Mouse (Mus musculus): ENCODE data around the gene Hspa1l.
A peak's percentile ranks its signal among the peaks of the same experiment; 100 is the strongest.
"Not testable (repeated sequence)": the region's sequence is repeated elsewhere in the genome, so short reads cannot be mapped to it uniquely, and the experiment has no call there.

Gene Hspa1l

DNA sequence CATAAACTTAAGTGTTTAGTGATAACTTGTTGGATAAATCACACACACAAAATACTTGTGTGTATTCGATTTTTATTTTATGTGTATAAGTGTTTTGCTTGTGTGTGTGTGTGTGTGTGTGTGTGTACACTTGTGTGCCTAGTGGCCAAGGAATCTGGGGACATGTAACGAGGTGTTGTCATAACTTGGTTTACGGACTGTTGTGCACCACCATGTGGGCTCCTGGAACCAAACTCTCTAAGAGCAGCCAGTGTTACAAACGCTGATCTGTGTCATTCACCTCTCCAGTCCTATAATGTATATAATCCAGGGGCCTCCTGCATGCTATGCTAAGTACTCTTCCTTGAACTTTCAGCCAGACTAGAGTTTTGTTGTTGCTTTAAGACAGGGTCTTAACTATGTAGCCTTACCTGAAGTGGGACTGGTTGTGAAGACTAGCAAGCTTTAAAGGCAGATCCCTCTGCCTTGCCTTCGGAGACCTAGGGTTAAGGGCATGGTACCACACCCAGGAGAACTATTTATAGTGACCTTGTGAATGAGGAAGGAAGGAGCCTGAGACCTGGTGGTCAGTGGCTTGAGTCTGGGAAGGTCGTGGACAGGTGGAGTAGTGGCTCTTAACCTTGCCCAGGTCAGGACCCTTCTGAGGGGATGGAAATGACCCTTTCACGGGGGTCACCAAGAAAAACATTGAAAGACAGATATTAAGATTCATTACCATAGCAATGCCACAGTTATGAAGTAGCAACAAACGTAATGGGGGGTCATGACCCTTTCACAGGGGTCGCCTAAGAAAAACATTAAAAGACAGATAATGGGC, 30.7 kb downstream of the Hspa1l start:
- no peak for DNase-seq (ENCODE audit: low read depth)

DNA sequence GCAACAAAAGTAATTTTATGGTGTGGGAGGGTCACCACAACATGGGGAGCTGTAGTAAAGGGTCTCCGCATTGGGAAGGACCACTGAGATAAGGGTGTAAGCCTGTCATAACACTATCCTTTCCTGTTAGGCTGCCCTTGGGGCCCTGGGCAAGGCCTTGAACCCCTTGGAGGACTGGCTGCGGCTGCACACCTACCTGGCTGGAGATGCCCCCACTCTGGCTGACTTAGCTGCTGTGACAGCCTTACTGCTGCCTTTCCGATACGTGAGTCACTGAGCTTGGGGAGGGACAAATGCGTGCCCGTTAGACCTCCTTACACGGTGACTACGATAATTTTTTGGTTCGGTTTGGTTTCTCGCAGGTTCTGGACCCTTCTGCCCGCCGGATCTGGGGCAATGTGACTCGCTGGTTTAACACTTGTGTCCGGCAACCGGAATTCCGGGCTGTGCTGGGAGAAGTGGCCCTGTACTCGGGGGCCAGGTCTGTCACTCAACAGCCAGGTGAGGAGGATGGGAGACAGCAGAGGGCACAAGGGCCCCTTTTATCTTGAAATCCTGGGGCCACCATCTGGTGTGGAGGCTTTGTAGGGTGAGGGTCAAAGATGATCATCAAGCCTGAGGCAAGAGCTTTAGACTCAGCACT, 31.7 kb downstream of the Hspa1l start:
- DNase-seq (ENCODE audit: low read depth), result no peak

DNA sequence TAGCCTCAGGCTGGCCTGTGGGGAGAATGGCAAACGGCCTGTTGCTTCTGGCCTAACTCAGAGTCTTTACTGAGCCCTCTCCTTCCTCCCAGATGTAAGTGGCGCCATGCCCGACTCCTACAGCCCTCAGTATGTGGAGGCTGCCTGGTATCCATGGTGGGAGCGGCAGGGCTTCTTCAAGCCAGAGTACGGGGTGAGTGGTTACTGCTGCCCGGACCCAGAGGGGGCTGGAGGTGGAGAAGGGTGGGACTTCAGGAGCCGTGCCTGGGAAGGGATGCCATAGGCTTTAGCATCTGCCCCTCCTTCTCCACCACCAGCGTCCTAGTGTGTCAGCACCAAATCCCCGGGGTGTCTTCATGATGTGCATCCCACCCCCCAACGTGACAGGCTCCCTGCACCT, 32.7 kb downstream of the Hspa1l start:
- no peak for DNase-seq (ENCODE audit: low read depth)

DNA sequence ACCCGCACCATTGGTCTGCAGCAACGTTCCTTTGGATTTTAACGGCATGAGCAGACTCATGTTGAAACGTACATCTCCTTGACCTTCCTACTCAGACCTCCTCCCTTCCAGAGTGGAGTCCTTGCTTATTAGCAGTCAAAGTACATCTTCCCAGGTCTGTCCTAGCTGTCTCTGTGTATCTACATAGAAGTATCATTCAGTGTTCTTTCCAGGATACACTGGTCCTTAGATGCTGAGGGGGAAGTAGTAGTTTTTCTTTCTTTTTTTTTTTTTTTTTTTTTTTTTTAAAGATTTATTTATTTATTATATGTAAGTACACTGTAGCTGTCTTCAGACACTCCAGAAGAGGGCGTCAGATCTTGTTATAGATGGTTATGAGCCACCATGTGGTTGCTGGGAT, 33.4 kb downstream of the Hspa1l start:
- not testable (repeated sequence) for DNase-seq (ENCODE audit: low read depth)

DNA sequence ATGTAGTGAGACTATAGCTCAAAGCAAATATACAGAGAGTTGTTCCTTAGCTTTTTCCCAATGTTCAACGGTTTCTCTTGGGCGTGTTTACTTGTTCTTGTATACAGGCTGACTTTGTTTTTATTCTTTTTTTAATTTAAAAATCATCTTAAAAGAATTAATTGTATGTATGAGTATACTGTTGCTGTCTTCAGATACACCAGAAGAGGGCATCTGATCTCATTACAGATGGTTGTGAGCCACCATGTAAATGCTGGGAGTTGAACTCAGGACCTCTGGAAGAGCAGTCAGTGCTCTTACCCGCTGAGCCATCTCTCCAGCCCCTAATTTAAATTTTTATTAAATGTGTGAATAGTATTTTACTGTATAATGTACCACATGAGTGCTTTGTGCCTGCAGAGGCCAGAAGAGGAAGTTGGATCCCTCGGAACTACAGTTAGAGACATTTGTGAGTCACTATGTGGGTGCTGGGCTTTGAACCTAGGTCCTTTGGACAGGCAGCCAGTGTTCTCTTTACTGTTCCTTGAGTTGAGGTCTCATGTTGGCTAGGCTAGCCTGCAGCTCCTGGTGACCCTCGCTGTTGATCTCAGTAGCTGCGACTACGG, 35.0 kb downstream of the Hspa1l start:
- DNase-seq (ENCODE audit: low read depth), result no peak

DNA sequence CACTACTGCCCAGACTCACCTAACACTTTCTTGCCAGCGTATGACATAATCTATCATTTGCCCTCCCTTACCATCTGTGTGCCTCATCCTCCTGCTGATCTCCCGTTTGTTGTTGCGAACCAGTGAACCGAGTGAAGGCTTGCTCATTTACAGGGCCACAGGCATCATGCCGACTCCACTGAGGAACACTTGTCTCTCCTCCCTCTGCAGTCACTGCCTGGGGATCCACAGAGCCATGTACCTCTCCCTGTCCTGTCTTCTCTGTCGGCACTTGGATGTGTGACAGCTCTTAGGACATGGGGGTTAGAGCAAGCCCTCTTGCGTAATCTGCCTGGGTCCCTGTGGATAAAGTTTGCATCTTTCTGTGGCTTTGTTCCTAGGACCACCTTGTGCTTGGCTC, 37.1 kb downstream of the Hspa1l start:
- DNase-seq (ENCODE audit: low read depth), result no peak

DNA sequence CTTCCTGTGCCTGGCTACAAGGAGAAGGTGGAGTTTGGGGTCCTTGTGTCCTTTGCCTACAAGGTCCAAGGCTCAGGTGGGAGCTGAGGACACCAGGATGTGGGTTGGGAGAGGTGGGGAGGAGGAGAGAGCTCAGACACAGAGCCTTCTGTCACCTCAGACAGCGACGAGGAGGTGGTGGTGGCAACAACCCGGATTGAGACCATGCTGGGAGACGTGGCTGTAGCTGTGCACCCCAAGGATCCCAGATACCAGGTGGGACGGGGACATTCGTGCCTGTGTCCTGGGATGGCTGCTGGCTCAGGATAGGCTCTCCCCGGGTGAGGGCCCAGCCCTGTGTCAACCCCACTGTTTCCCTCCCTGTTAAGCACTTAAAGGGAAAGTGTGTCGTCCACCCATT, 38.9 kb downstream of the Hspa1l start:
- DNase-seq (ENCODE audit: low read depth), result no peak

DNA sequence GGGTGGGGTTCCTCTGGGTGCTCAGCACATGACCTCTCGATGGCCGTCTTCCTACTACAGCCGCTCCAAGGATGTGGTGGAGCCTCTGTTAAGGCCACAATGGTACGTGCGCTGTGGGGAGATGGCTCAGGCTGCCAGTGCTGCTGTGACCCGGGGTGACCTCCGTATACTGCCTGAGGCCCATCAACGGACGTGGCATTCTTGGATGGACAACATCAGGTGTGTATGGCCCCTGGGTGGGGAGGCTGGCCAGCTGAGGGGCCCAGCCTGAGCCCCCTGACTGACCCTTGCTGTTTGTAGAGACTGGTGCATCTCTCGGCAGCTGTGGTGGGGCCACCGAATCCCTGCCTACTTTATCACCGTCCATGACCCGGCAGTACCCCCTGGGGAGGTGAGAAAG, 39.9 kb downstream of the Hspa1l start:
- DNase-seq (ENCODE audit: low read depth), result no peak

DNA sequence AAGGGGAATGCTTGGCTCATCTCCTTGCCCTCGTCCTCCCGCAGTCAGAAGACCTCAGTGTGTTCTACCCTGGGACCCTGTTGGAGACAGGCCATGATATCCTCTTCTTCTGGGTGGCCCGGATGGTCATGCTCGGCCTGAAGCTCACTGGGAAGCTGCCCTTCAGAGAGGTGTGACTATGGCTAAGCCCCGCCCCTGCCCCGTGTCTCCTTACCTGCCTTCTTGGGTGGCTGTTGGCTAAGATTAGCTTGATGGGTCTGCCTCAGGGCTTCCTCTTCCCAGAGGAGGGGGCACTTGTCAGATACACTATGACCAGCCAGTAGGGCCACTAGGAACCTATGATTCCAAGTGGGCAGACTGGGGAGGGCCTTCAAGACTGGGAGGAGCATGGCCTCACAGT, 40.7 kb downstream of the Hspa1l start:
- DNase-seq (ENCODE audit: low read depth), result no peak

DNA sequence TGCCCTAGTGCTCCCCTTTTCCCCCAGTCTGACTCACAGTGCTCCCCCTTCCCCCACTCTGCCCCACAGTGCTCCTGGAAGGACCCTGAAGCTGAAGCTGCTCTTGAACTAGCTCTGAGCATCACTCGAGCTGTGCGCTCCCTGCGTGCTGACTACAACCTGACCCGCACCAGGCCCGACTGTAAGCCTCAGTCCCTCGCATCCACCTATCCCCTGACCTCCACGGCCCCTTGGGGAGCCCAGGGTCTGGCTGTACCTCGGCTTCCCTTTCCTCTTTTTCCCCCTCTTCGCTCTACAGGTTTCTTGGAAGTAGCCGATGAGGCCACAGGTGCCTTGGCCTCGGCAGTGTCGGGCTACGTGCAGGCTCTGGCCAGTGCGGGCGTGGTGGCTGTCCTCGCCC, 42.8 kb downstream of the Hspa1l start:
- DNase-seq (ENCODE audit: low read depth), result no peak

DNA sequence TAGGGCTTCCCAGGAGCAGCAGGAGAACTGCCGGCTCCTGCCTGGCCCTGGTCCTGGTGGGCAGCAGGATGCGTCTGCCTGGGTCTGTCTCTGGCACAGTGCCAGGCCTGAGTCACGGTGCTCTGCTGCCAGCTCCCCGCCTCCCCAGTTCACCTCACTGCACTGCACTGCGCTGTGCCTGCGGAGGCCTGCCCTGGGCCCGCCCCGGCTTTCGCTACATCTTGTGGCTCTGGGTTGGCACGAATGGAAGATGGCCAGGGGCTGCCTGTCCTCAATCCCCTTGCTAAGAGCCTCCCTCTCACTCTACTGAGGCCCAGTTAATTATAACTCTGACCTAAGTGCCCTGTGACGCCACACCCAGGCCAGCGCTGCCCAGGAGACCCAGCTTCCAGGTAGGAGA, 43.9 kb downstream of the Hspa1l start, which contains the start of gene Vwa7:
Gene Vwa7, plus strand, starts transcription at position 204 of the 400 bp plus-strand sequence.
- no peak for DNase-seq (ENCODE audit: low read depth)

DNA sequence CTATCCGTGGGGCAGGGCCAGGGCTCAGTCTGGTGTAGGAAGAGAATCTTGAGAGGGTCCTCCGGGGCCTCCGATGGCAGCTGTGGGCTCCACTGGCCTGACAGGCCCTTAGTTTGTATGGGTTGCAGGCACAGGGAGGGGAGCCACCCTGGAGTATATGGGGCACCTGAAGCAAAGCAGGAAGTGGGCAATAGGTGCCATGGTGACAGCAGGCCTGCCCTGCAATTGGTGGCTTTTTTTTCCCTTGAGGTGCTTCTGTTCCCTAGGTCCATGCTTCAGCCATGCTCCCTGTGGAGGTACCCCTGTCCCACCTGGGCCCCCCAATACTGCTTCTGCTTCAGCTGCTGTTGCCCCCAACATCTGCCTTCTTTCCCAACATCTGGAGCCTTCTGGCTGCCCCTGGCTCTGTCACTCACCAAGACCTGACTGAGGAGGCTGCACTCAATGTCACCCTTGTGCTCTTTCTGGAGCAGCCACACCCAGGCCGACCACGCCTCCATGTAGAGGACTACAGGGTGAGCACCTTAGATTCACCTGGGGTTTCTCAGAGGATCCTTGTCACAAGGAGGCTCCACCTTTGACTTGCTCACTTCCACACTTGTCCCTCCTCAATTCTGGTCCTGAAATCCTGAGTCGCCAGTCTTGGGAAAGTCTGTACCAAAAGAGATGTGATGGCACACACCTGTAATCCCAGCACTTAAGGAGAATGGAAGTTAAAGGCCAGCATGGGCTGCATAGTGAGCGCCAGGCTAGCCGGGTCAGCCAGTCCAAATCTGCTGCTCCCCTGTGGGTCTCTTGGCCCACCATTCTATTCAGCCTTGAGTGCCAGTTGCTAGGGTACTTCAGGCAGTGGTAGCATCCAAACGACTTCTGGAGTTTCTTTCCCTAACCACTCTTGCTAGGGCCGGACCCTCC, 44.5 kb downstream of the Hspa1l start:
- no peak for DNase-seq (ENCODE audit: low read depth)

DNA sequence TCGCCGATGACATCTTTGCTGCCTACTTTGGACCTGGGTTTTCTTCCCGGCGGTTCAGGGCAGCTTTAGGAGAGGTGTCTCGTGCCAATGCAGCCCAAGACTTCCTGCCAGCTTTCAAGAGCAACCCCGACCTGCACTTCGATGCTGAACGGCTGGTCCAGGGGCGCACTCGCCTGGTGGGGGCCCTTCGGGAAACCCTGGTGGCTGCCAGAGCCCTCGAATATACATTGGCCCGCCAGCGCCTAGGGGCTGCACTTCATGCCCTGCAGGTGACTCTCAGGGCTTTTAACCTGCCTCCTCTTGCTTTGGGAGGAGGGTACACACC, 45.2 kb downstream of the Hspa1l start:
- DNase-seq (ENCODE audit: low read depth), result no peak

DNA sequence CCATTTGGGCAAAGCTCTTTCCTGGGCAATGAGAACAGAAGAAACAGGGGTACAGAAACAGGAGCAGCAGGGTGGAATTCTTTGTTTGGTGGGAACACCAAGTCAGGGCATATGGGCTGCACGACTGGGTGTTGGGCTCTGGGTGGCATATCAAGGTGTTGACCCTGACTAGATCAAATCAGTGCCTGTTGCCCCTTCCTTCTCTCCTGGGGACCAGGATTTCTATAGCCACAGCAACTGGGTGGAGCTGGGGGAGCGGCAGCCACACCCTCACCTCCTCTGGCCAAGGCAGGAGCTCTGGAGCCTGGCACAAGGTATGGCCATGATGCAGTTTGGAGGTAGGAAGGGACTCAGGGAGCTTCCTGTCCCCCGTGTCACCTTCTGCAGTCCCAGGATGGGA, 45.7 kb downstream of the Hspa1l start:
- no peak for DNase-seq (ENCODE audit: low read depth)

DNA sequence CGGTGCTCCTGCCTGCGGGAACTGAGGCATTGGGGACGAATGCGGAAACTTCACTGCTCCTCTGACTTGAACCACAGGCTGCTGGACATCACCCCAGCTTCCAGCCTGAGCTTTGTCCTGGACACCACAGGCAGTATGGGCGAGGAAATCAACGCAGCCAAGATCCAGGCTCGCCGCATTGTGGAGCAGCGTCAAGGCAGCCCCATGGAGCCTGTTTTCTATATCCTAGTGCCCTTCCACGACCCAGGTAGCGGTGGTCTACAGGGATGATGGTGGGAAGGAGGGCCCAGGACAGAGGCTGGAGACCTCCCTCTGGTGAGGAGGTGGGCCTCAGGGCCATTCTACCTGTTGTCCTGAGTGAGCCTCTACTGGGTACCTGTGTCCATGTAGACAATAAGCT, 47.4 kb downstream of the Hspa1l start:
- DNase-seq (ENCODE audit: low read depth), result no peak

DNA sequence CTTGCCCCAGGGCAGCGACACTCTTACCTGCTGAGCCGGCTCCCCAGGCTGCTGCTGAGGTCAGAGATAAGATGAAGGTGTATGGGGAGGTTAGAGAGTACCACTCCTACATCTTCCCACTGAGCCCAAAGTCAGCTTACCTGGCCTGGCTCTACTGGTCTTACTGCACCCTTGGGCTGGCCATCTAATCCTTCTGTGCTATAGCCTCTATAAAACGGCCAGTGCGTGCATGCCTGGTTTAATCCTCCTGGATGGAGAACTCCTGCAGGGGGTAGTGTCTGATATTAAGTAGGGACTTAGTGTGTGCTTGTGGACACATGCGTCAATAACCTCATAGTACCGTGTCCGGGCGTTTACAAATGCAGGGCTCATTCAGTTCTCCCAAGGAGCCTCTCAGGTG, 48.0 kb downstream of the Hspa1l start:
- DNase-seq (ENCODE audit: low read depth), result no peak

DNA sequence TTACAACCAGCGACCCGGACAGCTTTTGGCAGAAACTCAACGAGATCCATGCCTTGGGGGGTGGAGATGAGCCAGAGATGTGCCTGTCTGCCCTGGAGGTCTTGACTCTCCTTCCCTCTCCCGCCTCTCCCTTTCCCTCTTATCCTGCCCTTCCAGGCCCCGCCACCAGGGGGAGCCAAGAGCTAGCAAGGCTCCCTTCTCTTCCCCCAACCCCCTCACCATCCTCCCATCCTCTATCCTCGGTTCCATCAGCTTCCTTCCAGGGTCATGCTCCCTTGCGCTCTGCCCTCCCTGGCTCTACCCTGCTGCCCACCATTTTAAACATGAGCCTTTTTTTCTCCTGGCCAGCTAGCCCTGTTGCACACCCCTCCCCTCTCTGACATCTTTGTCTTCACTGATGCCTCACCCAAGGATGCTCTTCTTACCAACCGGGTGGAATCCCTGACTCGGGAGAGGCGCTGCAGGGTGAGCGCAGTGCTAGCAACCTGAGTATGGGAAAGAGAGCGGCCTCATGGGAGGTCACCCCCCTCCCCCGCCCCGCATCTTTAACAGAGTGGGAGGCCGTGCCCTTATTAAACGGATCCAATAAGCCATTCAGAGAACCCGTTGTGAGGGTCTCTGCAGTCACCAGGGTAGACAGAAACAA, 48.8 kb downstream of the Hspa1l start:
- DNase-seq (ENCODE audit: low read depth), result peak; percentile 81

DNA sequence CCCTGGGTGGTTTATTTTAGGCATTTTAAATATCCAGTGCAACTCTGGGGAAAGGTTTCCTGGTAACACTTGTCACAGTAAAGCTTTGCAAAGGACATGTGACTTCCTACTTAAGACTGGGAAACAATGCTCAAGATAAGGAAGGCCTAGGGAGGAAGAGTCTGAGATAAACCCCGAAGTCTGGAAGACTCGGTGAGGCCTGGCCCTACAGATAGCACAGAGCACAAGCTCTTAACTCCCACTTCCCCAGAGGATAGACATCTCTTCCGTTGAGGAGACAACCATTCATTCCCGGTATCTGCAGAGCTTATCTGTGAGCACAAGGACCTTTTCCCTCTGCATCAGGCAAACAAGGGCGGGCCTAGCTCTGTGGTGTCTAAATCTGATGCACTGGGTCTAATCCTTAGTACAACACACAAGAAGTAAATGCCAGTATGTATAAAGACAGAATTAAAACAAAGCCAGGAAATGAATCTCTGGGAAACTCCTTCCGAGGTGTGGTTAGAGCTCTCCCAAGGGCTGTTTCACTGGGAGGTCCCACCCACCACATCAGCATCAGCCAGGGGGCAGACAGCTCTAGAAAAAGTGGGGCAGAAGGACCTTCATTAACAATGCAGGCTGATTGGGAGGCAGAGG, 49.5 kb downstream of the Hspa1l start:
- peak; percentile 85 for DNase-seq (ENCODE audit: low read depth)

DNA sequence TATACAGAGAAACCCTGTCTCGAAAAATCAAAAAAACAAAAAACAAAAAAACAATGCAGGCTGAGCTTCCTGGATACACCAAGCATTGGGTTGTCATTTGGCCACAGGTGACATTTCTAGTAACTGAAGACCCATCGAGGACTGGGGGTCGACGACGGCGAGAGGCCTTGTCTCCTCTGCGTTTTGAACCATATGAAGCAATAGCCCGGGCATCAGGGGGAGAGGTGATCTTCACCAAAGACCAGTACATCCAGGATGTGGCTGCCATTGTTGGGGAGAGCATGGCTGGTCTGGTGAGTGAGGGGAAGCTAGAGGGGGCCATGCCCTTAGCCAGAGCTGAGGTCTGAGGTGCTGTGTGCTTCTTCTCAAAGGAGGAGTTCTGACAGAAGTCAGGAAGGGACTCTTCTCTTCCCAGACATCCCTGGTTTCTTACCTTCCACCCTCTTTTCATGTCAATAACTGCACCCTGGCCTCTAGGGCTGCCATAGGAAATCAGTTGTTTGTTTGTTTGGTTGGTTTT, 50.1 kb downstream of the Hspa1l start:
- DNase-seq (ENCODE audit: low read depth), result no peak

DNA sequence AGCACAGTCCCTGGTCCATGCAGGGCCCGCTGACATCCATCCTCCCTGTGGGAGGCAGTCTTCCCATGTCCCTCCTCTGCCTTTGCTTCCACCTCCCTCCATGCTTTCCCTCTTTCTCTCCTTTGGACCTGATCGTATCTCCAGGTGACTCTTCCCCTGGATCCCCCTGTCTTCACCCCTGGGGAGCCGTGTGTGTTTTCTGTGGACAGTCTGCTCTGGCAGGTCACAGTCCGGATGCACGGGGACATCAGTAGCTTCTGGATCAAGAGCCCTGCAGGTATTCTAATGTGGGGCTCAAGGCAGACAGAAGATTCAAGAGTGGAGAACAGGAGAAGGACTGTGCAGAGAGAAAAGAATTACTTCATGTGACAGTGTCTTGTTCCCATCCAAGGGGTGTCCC, 50.7 kb downstream of the Hspa1l start:
- no peak for DNase-seq (ENCODE audit: low read depth)

DNA sequence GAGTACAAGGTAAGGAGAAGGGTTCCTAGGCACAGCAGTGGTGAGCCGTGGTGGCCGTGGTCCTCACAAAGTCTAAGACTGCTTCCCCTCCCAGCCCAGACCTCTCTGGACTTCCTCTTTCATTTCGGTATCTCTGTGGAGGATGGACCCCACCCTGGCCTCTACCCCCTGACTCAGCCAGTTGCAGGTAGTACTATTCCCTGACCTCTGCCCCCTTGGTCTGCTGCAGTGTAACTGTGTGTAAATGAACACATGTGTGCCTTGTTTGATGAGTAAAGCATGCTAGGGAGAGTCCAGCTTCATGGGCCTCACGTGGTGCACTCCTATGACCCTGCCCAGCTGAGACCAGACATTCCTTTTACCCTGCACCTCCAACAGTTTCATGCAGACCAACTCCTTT, 51.3 kb downstream of the Hspa1l start:
- DNase-seq (ENCODE audit: low read depth), result no peak

Measured in c-Kit-positive CD71-positive TER-119-negative erythroid progenitor cells, embryonic 14.5 days (primary cell).